Mouse (Mus musculus): Measurements from ENCODE around the gene Phox2a.

GRCm38 (mm10) chr7:101831437-101831836 lies 13.3 kb downstream of the Phox2a start:
- TF ChIP-seq CTCF (IDR thresholded peaks at IDR 0.05; ENCODE audit: extremely low read depth, insufficient read depth, insufficient read length, insufficient replicate concordance) (no peak), POLR2A (IDR thresholded peaks at IDR 0.05; ENCODE audit: low read depth, low read length) (no peak)

Measured in spleen, adult 2 months (tissue).